Mouse (Mus musculus) left cerebral cortex, postnatal 25 days (tissue): Measurements from ENCODE around the gene Chuk. TPM values are rescaled to one million over a fixed set of nuclear protein-coding genes. Genes with fewer than 3 reads are reported as not detected.
A peak's percentile ranks its signal among the peaks of the same experiment; 100 is the strongest.
"Not testable (repeated sequence)": the region's sequence is repeated elsewhere in the genome, so short reads cannot be mapped to it uniquely, and the experiment has no call there.

Experiments
- DNase-seq, 2 experiments: peaks; one replicate each; pipeline ENCODE4 v3.0.0; 2022; ENCODE audit warnings: low spot score in 2 of 2, mixed read lengths in 1 of 2
- intact Hi-C: fragments of 180-260 bp; cut with DNase I; formaldehyde crosslinking; loops from one replicate; pipeline ENCODE4 v1.15.1; 2025
- total RNA-seq, 2 experiments: library from RNA; stranded (reverse); gene quantifications; 2 replicates each; pipeline ENCODE4 v1.2.3; 2021

Chuk gene
- total RNA-seq, result 10 to 100 TPM; 42.2 to 54.8 TPM

GRCm38 (mm10) chr19:44106831-44107660 lies at the start of gene Chuk:
Gene Chuk (minus strand): TSS chr19:44107480.
- DNase-seq, result peak; percentile 96
- intact Hi-C loops, result loop anchor here (2.0 kb wide), 1 partner anchor 354 kb away; the partner anchor contains the start of genes Cox15 and Cutc

GRCm38 (mm10) chr19:44157005-44157404 lies 49.7 kb upstream of the Chuk start:
- intact Hi-C loops, result no loop called here
- no peak for DNase-seq

GRCm38 (mm10) chr19:44153781-44154180 lies 46.5 kb upstream of the Chuk start:
- intact Hi-C loops, result no loop called here
- DNase-seq, result no peak

GRCm38 (mm10) chr19:44148991-44149390 lies 41.7 kb upstream of the Chuk start:
- no peak for DNase-seq
- intact Hi-C loops, result loop anchor here (5.0 kb wide), 2 partner anchors 153 to 388 kb away; no protein-coding TSS in a partner anchor

DNA sequence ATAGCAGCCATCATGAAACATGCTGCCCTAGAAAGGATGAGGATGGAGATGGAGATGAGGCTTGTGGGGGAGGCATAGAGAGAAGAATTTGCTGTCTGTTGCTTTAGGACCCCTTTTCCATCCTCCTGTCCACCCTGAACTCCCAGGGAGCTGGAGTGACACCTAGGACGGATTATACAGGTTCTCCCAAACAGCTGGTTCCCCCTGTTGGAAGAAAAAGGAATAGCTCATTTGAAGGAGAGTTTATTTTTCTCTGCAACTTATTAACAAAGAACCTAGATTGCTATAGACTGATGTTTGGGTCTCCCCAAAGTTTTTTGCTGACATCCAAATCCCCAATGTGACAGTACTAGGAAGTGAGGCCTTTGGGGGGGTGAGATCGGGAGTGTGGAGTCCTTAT lies 41.1 kb upstream of the Chuk start:
- intact Hi-C loops, result loop anchor here (5.0 kb wide), 2 partner anchors 154 to 389 kb away; no protein-coding TSS in a partner anchor
- no peak for DNase-seq

- intact Hi-C loops, result loop anchor here (5.0 kb wide), 2 partner anchors 155 to 390 kb away; no protein-coding TSS in a partner anchor
- DNase-seq, result no peak
These were observed 39.7 kb upstream of the Chuk start for GRCm38 (mm10) chr19:44146951-44147350.

GRCm38 (mm10) chr19:44146568-44146879 lies 39.2 kb upstream of the Chuk start:
- no peak for DNase-seq

GRCm38 (mm10) chr19:44145702-44146567 lies 38.7 kb upstream of the Chuk start, which contains the start of gene Bloc1s2:
Gene Bloc1s2 (minus strand): TSS chr19:44146446.
- intact Hi-C loops, result loop anchor here (5.0 kb wide), 2 partner anchors 156 to 391 kb away; no protein-coding TSS in a partner anchor
- peak; percentile 88 to 93 for DNase-seq

More at GRCm38 (mm10) chr19:44146568-44146879, 39.2 kb upstream of the Chuk start:
- intact Hi-C loops, result loop anchor here (5.0 kb wide), 2 partner anchors 156 to 391 kb away; no protein-coding TSS in a partner anchor

GRCm38 (mm10) chr19:44144366-44144765 lies 37.1 kb upstream of the Chuk start:
- DNase-seq, result no peak
- intact Hi-C loops, result no loop called here

DNA sequence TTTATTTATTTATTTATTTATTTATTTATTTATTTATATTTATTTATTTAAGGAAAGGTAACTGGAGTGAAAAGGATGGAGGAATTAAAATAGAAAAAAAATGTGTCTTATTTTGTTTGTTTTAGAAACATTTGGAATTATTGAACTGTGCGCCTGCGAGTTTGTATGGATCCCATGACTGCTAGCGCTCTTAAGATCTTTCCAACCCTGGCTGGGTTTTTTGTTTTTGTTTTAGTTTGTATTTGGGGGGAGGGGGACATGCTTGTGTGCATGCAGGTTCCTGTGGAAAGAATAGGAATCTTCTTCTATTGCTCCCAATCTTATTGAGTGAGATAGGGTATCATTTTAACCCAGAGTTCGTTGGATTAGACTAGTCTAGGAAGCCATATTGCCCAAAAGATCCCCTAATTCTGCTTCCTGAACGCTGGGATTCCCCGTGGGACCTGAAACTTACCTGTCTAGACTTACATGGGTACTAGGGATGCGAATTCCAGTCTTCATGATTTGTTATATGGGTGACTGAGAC lies 28.7 kb upstream of the Chuk start:
- intact Hi-C loops, result no loop called here
- DNase-seq, result peak in 1 of 2 experiments; percentile 6

DNA sequence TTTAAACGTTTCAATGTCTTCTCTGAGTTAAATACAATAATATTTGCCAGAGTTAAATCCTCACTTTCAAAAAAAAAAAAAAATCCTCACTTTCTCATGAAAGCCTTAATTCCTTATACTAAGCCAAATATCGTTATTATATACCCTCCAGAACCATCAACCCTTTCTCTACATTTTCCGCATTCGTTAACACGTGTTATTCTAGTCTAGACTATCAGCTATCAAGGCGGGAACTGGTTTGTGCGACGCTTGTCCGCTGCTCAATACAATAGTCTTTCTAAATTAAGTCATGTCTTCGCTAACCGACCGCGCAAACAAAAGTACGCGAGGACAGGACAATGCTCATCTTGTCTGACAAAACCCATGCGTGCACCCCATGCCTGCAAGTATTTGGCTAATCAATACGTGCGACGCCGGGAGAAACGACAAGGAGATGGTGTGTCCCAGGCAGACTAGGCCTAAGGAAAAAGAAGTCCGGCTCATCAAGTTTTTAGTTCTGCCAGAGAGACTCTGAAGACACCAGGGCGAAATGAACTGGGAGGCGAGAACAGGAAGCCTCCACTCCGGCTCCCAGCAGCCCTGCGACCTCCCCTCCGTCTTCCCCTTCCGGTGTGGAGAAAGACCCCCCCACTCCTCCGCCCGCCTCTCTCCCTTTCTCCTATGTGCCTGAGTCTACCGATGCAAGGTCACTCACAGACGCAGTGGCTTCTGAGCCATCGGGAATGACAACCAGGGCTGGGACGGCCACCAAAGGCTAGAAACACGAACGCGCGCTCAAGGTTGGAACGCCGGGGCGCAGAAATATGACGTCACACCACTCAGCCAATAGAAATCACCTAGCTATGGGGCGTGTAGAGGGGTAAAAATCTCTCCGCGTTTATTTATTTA lies 28.0 kb upstream of the Chuk start, which contains the start of gene Cwf19l1:
Gene Cwf19l1 (minus strand): TSS at position 805 of the 888 bp plus-strand sequence.
- intact Hi-C loops, result no loop called here
- DNase-seq, result peak; percentile 87 to 92

DNA sequence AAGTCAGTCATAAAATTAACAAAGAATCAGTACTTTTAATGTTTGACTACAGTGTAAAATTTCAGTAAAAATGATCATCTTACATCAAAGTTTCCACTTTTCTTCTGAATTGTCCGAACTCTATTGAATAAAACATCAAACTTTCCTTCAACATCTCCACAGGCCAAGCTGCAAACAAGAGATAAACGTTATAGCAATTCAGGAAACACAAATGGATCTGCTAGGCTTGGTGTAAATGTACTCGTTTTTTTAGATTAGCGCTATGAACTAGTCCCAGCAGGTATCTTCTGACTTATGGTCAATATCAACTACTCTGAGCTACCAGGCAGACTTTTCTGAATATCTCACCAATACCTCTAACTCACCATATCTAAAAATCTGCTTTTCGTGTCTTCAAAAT lies 25.6 kb upstream of the Chuk start:
- no peak for DNase-seq
- intact Hi-C loops, result no loop called here

GRCm38 (mm10) chr19:44128560-44128959 lies 21.3 kb upstream of the Chuk start:
- DNase-seq, result no peak
- intact Hi-C loops, result no loop called here

DNA sequence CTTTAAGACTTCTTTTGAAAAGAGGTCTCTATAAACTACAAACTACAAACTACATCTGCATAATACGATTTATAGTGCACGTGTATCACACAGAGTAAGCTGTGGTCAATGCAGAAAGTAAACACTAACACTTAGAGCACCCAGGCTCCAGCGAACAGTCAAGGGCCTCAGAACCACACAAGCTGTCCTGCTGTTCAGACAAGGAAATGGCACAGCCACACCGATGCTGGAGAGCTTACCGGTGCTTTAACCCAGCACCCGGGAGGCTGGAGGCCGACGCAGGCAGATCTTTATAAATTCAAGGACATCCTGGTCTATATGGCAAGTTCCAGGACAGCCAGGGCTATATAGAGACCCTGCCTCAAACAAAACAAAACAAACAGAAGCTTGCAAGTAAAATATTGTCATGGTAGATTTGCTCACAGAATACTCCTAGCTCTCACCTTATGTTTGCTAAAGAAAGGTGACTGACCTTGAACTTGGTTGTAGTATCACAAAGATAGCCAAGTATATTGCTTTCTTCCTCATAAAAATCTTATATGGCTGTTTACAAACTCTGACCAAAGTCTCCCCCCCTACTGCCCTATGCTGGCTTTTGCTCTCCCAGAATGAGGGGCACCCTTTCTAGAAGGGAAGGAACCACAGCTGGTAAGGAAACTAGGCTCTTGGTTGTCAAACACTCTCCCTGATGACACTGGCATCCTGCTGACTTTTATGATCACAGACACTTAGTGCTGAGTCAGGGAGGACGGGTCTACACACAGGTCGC lies 20.6 kb upstream of the Chuk start:
- DNase-seq, result no peak
- intact Hi-C loops, result no loop called here

GRCm38 (mm10) chr19:44121137-44121536 lies 13.9 kb upstream of the Chuk start:
- intact Hi-C loops, result no loop called here

DNA sequence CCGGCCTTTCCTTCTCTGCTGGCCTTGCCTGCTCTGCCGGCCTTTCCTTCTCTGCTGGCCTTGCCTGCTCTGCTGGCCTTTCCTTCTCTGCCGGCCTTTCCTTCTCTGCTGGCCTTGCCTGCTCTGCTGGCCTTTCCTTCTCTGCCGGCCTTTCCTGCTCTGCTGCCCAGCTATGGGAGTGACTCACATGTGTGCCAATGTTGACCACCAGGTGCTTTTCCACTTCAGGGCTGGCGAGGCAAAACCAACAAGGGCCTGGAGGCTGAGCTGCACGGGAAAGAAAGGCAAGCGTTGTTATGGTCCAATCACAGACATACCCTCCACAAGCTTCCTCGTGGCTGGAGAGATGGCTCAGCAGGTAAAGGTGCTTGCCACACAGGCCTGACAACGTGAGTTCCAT lies 13.4 kb upstream of the Chuk start:
- DNase-seq, intact Hi-C loops: not testable (repeated sequence)

More at GRCm38 (mm10) chr19:44121137-44121536, 13.9 kb upstream of the Chuk start:
- no peak for DNase-seq

DNA sequence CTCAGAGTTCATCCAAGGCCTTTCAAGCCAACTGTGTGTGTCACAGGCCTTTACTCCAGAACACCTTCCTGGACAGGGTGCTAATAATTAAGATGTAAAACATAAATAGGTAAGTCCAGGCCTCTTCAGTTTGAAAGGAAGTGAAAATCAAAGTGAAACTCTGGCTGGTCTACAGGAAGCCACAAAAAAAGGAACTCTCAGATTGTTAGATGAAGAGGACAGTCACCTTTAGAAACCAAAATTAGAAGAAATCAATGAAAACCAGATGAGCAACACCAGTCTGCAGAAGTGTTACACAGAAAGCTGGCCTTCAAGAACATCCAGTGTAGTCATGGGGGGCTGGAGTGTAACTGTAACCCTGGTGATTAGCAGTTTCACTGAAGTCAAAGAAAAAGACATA lies 10.5 kb upstream of the Chuk start:
- intact Hi-C loops, result no loop called here

DNA sequence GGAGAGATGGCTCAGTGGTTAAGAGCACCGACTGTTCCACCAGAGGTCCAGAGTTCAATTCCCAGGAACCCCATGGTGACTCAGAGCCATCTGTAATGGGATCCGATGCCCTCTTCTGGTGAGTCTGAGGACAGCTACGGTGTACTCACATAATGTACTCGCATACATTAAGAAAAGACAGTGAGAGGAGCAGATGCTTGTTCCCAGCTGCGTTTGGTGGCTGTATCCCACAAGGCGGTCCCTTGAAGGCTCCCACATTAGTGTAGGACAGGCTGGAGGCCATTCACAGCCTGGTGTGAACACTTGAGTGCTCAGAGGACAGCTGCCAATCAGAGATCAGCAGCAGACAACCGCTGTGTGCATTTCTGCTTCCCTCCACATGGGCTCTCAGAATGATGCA lies 4.4 kb upstream of the Chuk start:
- intact Hi-C loops, result loop anchor here (5.0 kb wide), 1 partner anchor 279 kb away; no protein-coding TSS in a partner anchor
- peak in 1 of 2 experiments; percentile 24 for DNase-seq

More for the DNA sequence above, 10.5 kb upstream of the Chuk start:
- DNase-seq, result no peak
